Mouse (Mus musculus) liver, embryonic 18 days (tissue): ENCODE measurements around the gene Hs6st1. TPM values are rescaled to one million over a fixed set of nuclear protein-coding genes. Genes with fewer than 3 reads are reported as not detected.

ENCODE experiments used
- polyA plus RNA-seq: library from polyadenylated mRNA; depleted of rRNA; stranded (reverse); fragments of >200 nt; gene quantifications from 2 replicates; pipeline ENCODE4 v1.2.3, GENCODE M21; 2012; rRNA removed

The Hs6st1 gene
- polyA plus RNA-seq: 38.1 and 44.7 TPM in 2 replicates

DNA sequence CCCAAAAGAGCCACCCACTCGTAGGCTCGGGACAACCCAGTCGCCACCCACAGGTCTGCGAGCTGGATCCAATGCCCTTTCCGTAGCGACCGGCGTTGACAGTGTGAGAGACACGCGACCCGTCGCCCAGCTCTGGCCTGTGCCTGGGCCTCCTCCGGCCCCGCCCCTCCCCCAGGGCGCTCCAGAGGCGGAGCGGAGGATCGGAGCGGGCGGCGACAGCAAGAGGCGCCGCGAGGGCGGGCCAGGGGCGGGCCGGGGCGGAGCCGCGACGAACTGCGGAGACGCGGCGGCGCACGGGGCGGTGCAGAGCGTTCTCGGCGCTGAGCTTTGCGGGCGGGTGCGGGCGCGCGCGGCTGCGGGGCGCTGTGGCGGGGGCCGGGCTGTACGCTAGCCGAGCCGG is at the start of gene Hs6st1:
Gene Hs6st1 (plus strand): TSS at position 325 of the 400 bp plus-strand sequence.

Other genes starting within 250 kb of the Hs6st1 start
- 6.8 and 8.2 TPM in 2 replicates for gene Uggt1, start 176.3 kb downstream of the Hs6st1 start, polyA plus RNA-seq
- 4.8 and 5.1 TPM in 2 replicates for gene Neurl3, start 206.3 kb downstream of the Hs6st1 start, polyA plus RNA-seq
- gene Arid5a, start 239.3 kb downstream of the Hs6st1 start, polyA plus RNA-seq: 2.9 and 3.4 TPM in 2 replicates